Mouse (Mus musculus) hindbrain, postnatal 0 days (tissue): ENCODE data around the gene Rtkn2. TPM values are rescaled to one million over a fixed set of nuclear protein-coding genes. Genes with fewer than 3 reads are reported as not detected.
A peak's percentile ranks its signal among the peaks of the same experiment; 100 is the strongest.

Experiments used
- ATAC-seq: fragments of 200-750 bp; cut with Nextera tagmentation; 2 replicates; pipeline ENCODE4 v1.8.0; 2017; ENCODE audit warnings: mild to moderate bottlenecking, moderate TSS enrichment, moderate library complexity
- DNase-seq: peaks from one replicate; pipeline ENCODE4 v3.0.0-alpha.2; 2015; ENCODE audit warnings: low spot score
- H3K27ac ChIP-seq: fragments of 300-500 bp; sonication (generic); 2 replicates; pipeline ENCODE4 v1.5.1; 2014; ENCODE audit warnings: mild to moderate bottlenecking
- H3K27me3 ChIP-seq: fragments of 300-500 bp; sonication (generic); 2 replicates; pipeline ENCODE4 v1.6.1; 2014; ENCODE audit warnings: low read length, mixed read lengths; ENCODE audit not compliant: insufficient read depth
- H3K36me3 ChIP-seq: fragments of 300-500 bp; sonication (generic); 2 replicates; pipeline ENCODE4 v1.6.1; 2014; ENCODE audit warnings: low read length, mixed read lengths; ENCODE audit not compliant: insufficient read depth
- H3K4me1 ChIP-seq: fragments of 300-500 bp; sonication (generic); 2 replicates; pipeline ENCODE4 v1.6.1; 2014; ENCODE audit warnings: antibody characterized with exemption, low read length, mixed read lengths; ENCODE audit not compliant: insufficient read depth
- H3K4me2 ChIP-seq: fragments of 300-500 bp; sonication (generic); 2 replicates; pipeline ENCODE4 v1.6.1; 2014; ENCODE audit warnings: low read depth, mild to moderate bottlenecking, low read length, moderate library complexity, mixed read lengths
- H3K4me3 ChIP-seq: fragments of 300-500 bp; sonication (generic); 2 replicates; pipeline ENCODE4 v1.5.1; 2014; ENCODE audit warnings: low read length
- H3K9ac ChIP-seq: fragments of 300-500 bp; sonication (generic); replicated peaks from 2 replicates; pipeline ENCODE4 v1.6.1; 2014; ENCODE audit warnings: mild to moderate bottlenecking, low read length, moderate library complexity, mixed read lengths
- H3K9me3 ChIP-seq: fragments of 300-500 bp; sonication (generic); 2 replicates; pipeline ENCODE4 v1.6.1; 2016; ENCODE audit warnings: low read length, mixed read lengths
- CTCF ChIP-seq: IDR thresholded peaks from 2 replicates; pipeline ENCODE4 v1.5.1; 2016; ENCODE audit warnings: antibody characterized with exemption, control low read depth, low read depth
- WGBS: fragments of 180-500 bp; shearing (Covaris S2); extraction: QIAGEN DNeasy Blood & Tissue Kit; methylation state at CpG from one replicate; pipeline ENCODE4 v1.1.7; 2014; 5-methylcytosine and 5-hydroxymethylcytosine counted together
- polyA plus RNA-seq: library from polyadenylated mRNA; unstranded; fragments of >200 nt; fragmentation: Nextera tagmentation; extraction: Ambion mirVana; gene quantifications from 2 replicates; pipeline ENCODE4 v1.2.1, GENCODE M21; 2015
- total RNA-seq: library from RNA; depleted of rRNA; stranded (reverse); fragments of >200 nt; gene quantifications from 2 replicates; pipeline ENCODE4 v1.2.3, GENCODE M21; 2014

Rtkn2 gene
- total and polyA plus RNA-seq, 2 experiments from 2014 or later: 5.4 to 6.4 TPM

GRCm38 (mm10) chr10:68086973-68087372 lies 107.6 kb downstream of the Rtkn2 start:
- H3K4me3 ChIP-seq: no peak overlapping the region
- no peak overlapping the region for H3K27ac ChIP-seq
- no peak for TF ChIP-seq CTCF
- H3K4me2 ChIP-seq: no peak overlapping the region
- no peaks in the 10 kb centered on the region for H3K36me3 ChIP-seq
- H3K4me1 ChIP-seq: no peaks in the 10 kb centered on the region
- no peaks in the 10 kb centered on the region for H3K27me3 ChIP-seq
- ATAC-seq (no peak), DNase-seq (no peak)
- no peak overlapping the region for H3K9ac ChIP-seq
- H3K9me3 ChIP-seq: no peaks in the 10 kb centered on the region
- 87% methylated on average over 4 of the region's 4 CpGs for WGBS

GRCm38 (mm10) chr10:68087722-68088121 lies 108.4 kb downstream of the Rtkn2 start:
- Histone ChIP-seq H3K4me2 (no peak overlapping the region), H3K27ac (no peak overlapping the region), H3K9ac (no peak overlapping the region), H3K9me3 (no peaks in the 10 kb centered on the region), H3K4me1 (no peaks in the 10 kb centered on the region), H3K27me3 (no peaks in the 10 kb centered on the region), H3K36me3 (no peaks in the 10 kb centered on the region), H3K4me3 (no peak overlapping the region)
- DNase-seq (no peak), ATAC-seq (no peak)
- no peak for TF ChIP-seq CTCF
- 82% methylated on average over 3 of the region's 3 CpGs for WGBS

DNA sequence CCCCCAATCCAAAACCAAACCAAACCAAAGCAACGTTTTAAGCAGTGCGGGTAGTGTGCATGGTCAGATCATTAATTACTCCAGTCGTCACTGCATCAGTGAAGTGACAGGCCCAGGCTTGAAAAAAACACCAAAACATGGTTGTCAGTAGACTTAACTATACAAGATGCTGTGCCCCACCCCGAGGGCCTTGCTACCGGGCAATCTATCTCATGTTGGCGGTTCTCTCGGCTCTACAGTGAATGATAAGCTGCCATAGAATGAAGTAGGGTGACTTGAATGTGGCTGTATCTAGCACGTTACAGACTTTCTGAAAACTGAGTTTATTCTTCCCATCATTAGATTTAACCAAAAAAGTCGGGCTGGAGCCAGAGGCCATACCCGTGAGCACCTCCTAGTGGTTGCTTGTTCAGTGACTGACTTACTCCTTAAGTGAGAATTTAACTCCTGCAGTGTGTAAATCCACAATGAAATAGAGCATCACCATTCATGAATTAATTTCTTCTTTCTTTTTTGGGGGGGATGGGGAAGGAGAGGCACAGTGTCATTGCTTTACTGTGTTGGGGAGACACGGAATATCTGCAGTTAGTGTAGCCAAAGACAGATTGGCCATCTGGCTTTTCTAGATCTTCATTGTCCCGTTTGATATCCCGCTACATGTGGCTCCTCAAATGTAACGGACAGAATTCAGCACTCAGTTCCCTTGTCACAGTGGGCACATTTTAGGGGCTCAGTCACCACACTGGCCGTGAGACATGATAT lies 110.2 kb downstream of the Rtkn2 start:
- ATAC-seq (no peak), DNase-seq (peak; percentile 47)
- H3K9ac ChIP-seq: no peak overlapping the region
- H3K4me3 ChIP-seq: no peak overlapping the region
- no peak overlapping the region for H3K4me2 ChIP-seq
- no peaks in the 10 kb centered on the region for H3K4me1 ChIP-seq
- H3K27me3 ChIP-seq: no peaks in the 10 kb centered on the region
- WGBS: 66% methylated on average over 15 of the region's 15 CpGs
- TF ChIP-seq CTCF: peak; percentile 61
- no peaks in the 10 kb centered on the region for H3K9me3 ChIP-seq
- H3K36me3 ChIP-seq: no peaks in the 10 kb centered on the region
- H3K27ac ChIP-seq: no peak overlapping the region

- TF ChIP-seq CTCF: no peak
- no peaks in the 10 kb centered on the region for H3K27me3 ChIP-seq
- no peak overlapping the region for H3K4me3 ChIP-seq
- no peak for ATAC-seq
- peaks cover 4% of the 10 kb centered on the region for H3K36me3 ChIP-seq
- WGBS: 51% methylated on average over 4 of the region's 4 CpGs
- no peak overlapping the region for H3K9ac ChIP-seq
- no peak overlapping the region for H3K27ac ChIP-seq
- no peaks in the 10 kb centered on the region for H3K9me3 ChIP-seq
- peak; percentile 28 for DNase-seq
- no peak overlapping the region for H3K4me2 ChIP-seq
- no peaks in the 10 kb centered on the region for H3K4me1 ChIP-seq
Measured at GRCm38 (mm10) chr10:68090197-68090535, 110.8 kb downstream of the Rtkn2 start.

- WGBS: 76% methylated on average over 3 of the region's 3 CpGs
- Histone ChIP-seq H3K36me3 (peaks cover 6% of the 10 kb centered on the region), H3K27me3 (no peaks in the 10 kb centered on the region), H3K4me3 (no peak overlapping the region), H3K4me2 (no peak overlapping the region), H3K9me3 (no peaks in the 10 kb centered on the region), H3K27ac (no peak overlapping the region), H3K9ac (no peak overlapping the region), H3K4me1 (no peaks in the 10 kb centered on the region)
- no peak for ATAC-seq
- no peak for TF ChIP-seq CTCF
- no peak for DNase-seq
Measured at GRCm38 (mm10) chr10:68090544-68090943, 111.2 kb downstream of the Rtkn2 start.

GRCm38 (mm10) chr10:68091011-68091410 lies 111.6 kb downstream of the Rtkn2 start:
- no peak for TF ChIP-seq CTCF
- Histone ChIP-seq H3K4me1 (no peaks in the 10 kb centered on the region), H3K9ac (no peak overlapping the region), H3K4me3 (no peak overlapping the region), H3K4me2 (no peak overlapping the region), H3K27ac (no peak overlapping the region), H3K27me3 (no peaks in the 10 kb centered on the region), H3K36me3 (peaks cover 7% of the 10 kb centered on the region), H3K9me3 (no peaks in the 10 kb centered on the region)
- no peak for DNase-seq
- ATAC-seq: no peak
- 78% methylated on average over 11 of the region's 11 CpGs for WGBS

- no peak overlapping the region for H3K4me3 ChIP-seq
- H3K27me3 ChIP-seq: no peaks in the 10 kb centered on the region
- peaks cover 15% of the 10 kb centered on the region for H3K36me3 ChIP-seq
- no peaks in the 10 kb centered on the region for H3K4me1 ChIP-seq
- ATAC-seq (no peak), DNase-seq (no peak)
- no peak for TF ChIP-seq CTCF
- H3K9ac ChIP-seq: no peak overlapping the region
- 91% methylated on average over 4 of the region's 4 CpGs for WGBS
- H3K27ac ChIP-seq: no peak overlapping the region
- no peaks in the 10 kb centered on the region for H3K9me3 ChIP-seq
- H3K4me2 ChIP-seq: no peak overlapping the region
Measured at GRCm38 (mm10) chr10:68091840-68092239, 112.5 kb downstream of the Rtkn2 start.
